Mouse (Mus musculus): Measurements from ENCODE around the gene Vmn1r167.
"Not testable (repeated sequence)": the region's sequence is repeated elsewhere in the genome, so short reads cannot be mapped to it uniquely, and the experiment has no call there.

The Vmn1r167 gene

GRCm38 (mm10) chr7:23507106-23507505, at the start of gene Vmn1r167:
Gene Vmn1r167, minus strand, starts transcription at chr7:23507206.
- DNase-seq = not testable (repeated sequence)

GRCm38 (mm10) chr7:23539432-23539831, 32.4 kb upstream of the Vmn1r167 start, which contains the start of gene Vmn1r168:
Gene Vmn1r168, plus strand, starts transcription at chr7:23539732.
- not testable (repeated sequence) for DNase-seq

DNA sequence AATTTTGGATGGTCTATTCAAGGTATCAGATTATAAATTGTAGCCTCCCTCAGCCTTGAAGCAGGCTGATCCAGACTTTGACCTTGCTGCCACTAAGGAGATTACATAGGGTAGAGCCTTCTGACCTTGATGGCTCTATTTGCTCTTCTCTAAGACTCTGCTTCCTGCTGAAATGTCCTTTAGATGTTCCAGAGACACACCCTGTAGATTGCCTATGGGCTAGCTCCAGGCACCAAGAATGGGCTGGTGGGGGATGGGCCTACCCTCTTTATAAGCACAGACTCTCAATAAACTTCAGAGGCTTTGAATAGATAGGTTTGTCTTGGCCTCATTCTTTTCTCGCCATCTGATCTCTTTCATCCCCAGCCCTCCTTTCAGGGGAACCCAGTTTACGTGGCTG, 34.1 kb downstream of the Vmn1r167 start:
- DNase-seq = not testable (repeated sequence)

GRCm38 (mm10) chr7:23470832-23471231, 36.2 kb downstream of the Vmn1r167 start:
- DNase-seq = not testable (repeated sequence)

- DNase-seq = not testable (repeated sequence)
Measured at GRCm38 (mm10) chr7:23470201-23470600, 36.8 kb downstream of the Vmn1r167 start.

Measured in kidney, postnatal 36 days (tissue).